Mouse (Mus musculus): ENCODE measurements around the gene Foxp1. TPM values are rescaled to one million over a fixed set of nuclear protein-coding genes. Genes with fewer than 3 reads are reported as not detected.

Gene Foxp1
- polyA plus RNA-seq, 1 experiment from 2014 or later = 110 TPM

DNA sequence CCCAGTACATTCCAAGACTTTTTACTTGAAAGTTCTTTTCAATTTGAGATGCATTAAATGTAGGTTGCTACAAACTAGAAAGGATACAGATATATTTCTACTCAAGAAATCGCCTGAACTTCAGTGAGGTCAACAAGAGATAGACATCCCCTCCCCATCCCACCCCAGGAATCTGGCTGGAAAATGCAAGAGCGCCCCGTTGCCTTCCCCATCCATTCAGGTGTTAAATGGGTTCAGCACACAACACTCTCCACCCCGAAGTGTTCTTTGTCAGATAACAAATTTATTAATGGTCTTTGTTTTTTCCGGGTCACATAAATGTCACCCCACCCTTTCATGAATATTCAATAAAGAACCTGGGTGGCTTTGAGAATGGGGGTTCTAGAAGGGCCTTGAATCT lies 493.1 kb downstream of the Foxp1 start:
- Histone ChIP-seq H3K4me3 (ENCODE audit: low read depth, low read length) (no peak overlapping the region), H3K4me1 (ENCODE audit: control insufficient read depth, insufficient read depth, low read length) (peaks cover 31% of the 10 kb centered on the region), H3K9me3 (replicated peaks; ENCODE audit: control insufficient read depth, low read length) (no peaks in the 10 kb centered on the region), H3K36me3 (ENCODE audit: control insufficient read depth, insufficient read depth, low read length) (no peaks in the 10 kb centered on the region), H3K9ac (ENCODE audit: low read depth, low read length) (no peak overlapping the region), H3K27ac (ENCODE audit: low read depth, low read length) (no peak overlapping the region), H3K27me3 (ENCODE audit: control insufficient read depth, insufficient read depth, low read length) (no peaks in the 10 kb centered on the region), H3K4me2 (no peak overlapping the region)
- ATAC-seq (replicated peaks; ENCODE audit: insufficient number of reproducible peaks, low FRiP score, low TSS enrichment) = no peak
- WGBS (ENCODE audit: insufficient replicate concordance) = 23% methylated on average over 5 of the region's 5 CpGs

DNA sequence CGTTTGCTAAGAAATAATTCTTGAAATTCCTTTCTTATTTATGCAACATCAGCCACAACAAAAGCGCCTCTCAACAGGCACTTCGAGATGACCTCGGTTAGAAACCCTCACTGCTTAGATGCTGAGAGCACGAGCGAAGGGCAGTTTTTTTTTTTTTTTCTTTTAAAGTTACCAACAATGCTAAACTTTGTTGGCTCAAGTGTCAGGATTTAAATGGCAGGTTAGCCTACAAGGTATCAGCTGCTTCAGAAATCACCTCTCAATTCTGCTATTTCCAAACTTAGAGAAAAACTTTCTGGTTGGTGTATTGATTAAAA lies 493.6 kb downstream of the Foxp1 start:
- no peaks in the 10 kb centered on the region for H3K36me3 ChIP-seq (ENCODE audit: control insufficient read depth, insufficient read depth, low read length)
- WGBS (ENCODE audit: insufficient replicate concordance) = 3% methylated on average over 6 of the region's 6 CpGs
- H3K27ac ChIP-seq (ENCODE audit: low read depth, low read length) = peak overlapping the region; percentile 97
- H3K4me1 ChIP-seq (ENCODE audit: control insufficient read depth, insufficient read depth, low read length) = peaks cover 36% of the 10 kb centered on the region
- H3K4me3 ChIP-seq (ENCODE audit: low read depth, low read length) = peak overlapping the region; percentile 86
- no peak for ATAC-seq (replicated peaks; ENCODE audit: insufficient number of reproducible peaks, low FRiP score, low TSS enrichment)
- no peaks in the 10 kb centered on the region for H3K27me3 ChIP-seq (ENCODE audit: control insufficient read depth, insufficient read depth, low read length)
- H3K9me3 ChIP-seq (replicated peaks; ENCODE audit: control insufficient read depth, low read length) = no peaks in the 10 kb centered on the region
- peak overlapping the region; percentile 71 for H3K4me2 ChIP-seq
- H3K9ac ChIP-seq (ENCODE audit: low read depth, low read length) = peak overlapping the region; percentile 97

DNA sequence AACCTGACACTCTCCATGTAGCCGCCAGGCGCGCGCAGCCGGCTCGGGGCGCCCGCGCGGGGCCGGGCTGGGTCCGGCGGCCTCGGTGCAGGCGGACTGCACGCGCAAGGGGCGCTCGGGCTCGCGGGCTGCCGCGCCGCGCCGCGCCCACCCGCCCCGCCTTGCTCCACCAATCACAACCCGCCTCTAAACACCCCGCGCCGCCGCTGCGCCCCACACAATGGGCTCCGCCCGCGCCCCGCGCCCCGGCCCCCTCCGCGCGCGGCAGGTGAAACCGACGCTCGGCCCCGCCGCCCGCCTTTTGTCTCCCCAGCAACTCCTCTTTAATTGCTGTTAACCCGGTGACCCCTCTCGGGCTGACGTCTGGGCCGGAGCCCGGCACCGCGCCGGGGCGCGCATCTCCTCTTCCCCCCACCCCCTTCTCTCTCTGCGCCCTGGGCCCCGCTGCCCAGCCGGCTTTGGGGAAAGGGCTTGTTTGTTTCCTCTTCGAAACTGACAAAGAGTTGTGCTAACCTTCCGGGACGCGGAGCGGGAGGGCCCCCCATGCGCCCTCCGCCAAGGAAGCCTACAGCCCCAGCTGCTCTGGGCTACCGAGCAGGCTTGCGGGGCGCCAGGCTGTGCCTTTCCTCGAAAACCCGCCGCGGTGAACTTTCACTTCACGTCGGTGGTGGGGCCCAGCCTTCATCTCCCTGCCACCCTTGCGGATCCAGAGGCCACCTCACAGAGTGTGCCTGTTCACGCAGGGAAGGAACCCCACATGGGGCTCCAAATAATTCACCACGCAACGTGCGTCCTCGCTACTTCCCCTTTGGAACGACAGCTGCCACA lies 494.1 kb downstream of the Foxp1 start:
- Histone ChIP-seq H3K27ac (ENCODE audit: low read depth, low read length) (peak overlapping the region; percentile 97), H3K36me3 (ENCODE audit: control insufficient read depth, insufficient read depth, low read length) (no peaks in the 10 kb centered on the region), H3K9ac (ENCODE audit: low read depth, low read length) (peak overlapping the region; percentile 97), H3K4me3 (ENCODE audit: low read depth, low read length) (peak overlapping the region; percentile 86), H3K4me2 (peak overlapping the region; percentile 71), H3K27me3 (ENCODE audit: control insufficient read depth, insufficient read depth, low read length) (no peaks in the 10 kb centered on the region), H3K4me1 (ENCODE audit: control insufficient read depth, insufficient read depth, low read length) (peaks cover 40% of the 10 kb centered on the region), H3K9me3 (replicated peaks; ENCODE audit: control insufficient read depth, low read length) (no peaks in the 10 kb centered on the region)
- ATAC-seq (replicated peaks; ENCODE audit: insufficient number of reproducible peaks, low FRiP score, low TSS enrichment) = peak; percentile 87
- WGBS (ENCODE audit: insufficient replicate concordance) = under 1% methylated on average over 33 of the region's 87 CpGs

DNA sequence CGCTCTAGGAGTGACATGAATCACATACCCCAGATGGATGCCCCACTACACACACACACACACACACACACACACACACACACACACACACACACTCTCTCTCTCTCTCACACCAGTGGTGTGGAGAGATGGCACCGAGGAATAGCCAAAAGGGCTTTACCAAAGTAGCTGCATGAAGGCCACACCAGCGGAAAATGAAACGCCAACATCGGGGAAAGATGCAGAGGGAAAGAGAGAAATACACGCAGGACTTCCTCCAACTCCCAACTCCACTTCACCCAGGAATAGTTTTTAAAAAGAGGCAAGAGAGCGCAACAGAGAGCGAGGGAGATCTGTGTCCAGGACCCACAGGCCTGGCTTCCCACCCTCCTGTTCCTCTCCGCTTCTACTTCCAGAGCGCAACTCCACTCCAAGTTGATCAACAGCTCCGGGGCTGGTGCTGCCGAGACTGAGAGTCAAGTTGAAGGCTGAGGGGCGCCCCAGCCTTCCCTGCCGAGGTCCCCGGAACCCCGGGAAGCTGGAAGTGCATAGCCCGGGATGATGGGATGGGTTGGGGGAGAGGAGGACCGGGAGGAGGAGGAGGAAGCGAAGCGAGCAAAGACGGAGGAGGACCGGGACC lies 494.9 kb downstream of the Foxp1 start:
- no peaks in the 10 kb centered on the region for H3K36me3 ChIP-seq (ENCODE audit: control insufficient read depth, insufficient read depth, low read length)
- H3K9ac ChIP-seq (ENCODE audit: low read depth, low read length) = peak overlapping the region; percentile 97
- H3K4me3 ChIP-seq (ENCODE audit: low read depth, low read length) = peak overlapping the region; percentile 86
- H3K27me3 ChIP-seq (ENCODE audit: control insufficient read depth, insufficient read depth, low read length) = no peaks in the 10 kb centered on the region
- peaks cover 36% of the 10 kb centered on the region for H3K4me1 ChIP-seq (ENCODE audit: control insufficient read depth, insufficient read depth, low read length)
- peak overlapping the region; percentile 97 for H3K27ac ChIP-seq (ENCODE audit: low read depth, low read length)
- ATAC-seq (replicated peaks; ENCODE audit: insufficient number of reproducible peaks, low FRiP score, low TSS enrichment) = no peak
- H3K4me2 ChIP-seq = peak overlapping the region; percentile 71
- H3K9me3 ChIP-seq (replicated peaks; ENCODE audit: control insufficient read depth, low read length) = no peaks in the 10 kb centered on the region
- WGBS (ENCODE audit: insufficient replicate concordance) = under 1% methylated on average over 18 of the region's 22 CpGs

DNA sequence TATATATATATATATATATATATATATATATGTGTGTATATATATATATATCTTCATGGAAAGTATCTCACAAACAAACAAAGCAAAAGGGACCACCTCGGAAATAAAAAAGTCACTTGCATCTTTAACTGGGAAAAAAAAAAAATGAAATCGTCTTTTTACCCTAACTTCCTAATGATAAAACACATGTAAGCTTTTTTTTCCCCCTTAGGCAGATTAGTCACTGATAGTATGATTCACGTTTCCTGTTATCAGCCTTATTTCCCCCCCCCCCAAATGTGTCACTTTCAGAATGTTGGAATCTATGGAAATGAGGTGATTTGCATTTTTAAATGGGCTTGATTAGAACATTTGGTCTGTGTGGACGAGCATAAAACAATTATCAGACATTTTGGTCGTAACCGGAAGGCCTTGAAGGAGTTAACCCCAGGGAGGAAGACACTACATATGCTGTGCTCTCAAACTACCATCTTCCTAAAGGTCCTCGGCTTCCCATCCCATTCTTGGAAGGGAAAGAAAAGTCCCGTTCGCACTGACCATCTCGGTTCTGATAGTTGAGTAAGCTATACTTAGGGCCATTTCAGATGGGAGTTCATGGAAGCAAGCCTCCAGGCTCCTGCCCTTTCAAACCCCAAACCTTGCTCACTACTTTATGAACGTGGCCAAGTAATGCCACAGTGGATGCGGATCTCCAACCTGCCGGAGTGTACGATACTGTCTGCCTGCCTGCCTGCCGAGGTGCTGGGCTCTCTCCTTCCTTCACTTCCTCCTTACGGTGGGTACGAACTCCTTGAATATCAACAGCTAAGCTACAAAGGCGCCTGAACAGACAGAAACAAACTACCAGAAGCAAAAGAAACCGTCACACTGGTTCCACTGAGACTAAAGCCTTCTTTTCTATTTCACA lies 495.6 kb downstream of the Foxp1 start:
- Histone ChIP-seq H3K4me3 (ENCODE audit: low read depth, low read length) (peak overlapping the region; percentile 86), H3K27me3 (ENCODE audit: control insufficient read depth, insufficient read depth, low read length) (no peaks in the 10 kb centered on the region), H3K4me2 (peak overlapping the region; percentile 71), H3K4me1 (ENCODE audit: control insufficient read depth, insufficient read depth, low read length) (peaks cover 36% of the 10 kb centered on the region), H3K9me3 (replicated peaks; ENCODE audit: control insufficient read depth, low read length) (no peaks in the 10 kb centered on the region), H3K9ac (ENCODE audit: low read depth, low read length) (peak overlapping the region; percentile 97), H3K27ac (ENCODE audit: low read depth, low read length) (peak overlapping the region; percentile 97), H3K36me3 (ENCODE audit: control insufficient read depth, insufficient read depth, low read length) (no peaks in the 10 kb centered on the region)
- WGBS (ENCODE audit: insufficient replicate concordance) = 4% methylated on average over 19 of the region's 19 CpGs
- ATAC-seq (replicated peaks; ENCODE audit: insufficient number of reproducible peaks, low FRiP score, low TSS enrichment) = no peak

DNA sequence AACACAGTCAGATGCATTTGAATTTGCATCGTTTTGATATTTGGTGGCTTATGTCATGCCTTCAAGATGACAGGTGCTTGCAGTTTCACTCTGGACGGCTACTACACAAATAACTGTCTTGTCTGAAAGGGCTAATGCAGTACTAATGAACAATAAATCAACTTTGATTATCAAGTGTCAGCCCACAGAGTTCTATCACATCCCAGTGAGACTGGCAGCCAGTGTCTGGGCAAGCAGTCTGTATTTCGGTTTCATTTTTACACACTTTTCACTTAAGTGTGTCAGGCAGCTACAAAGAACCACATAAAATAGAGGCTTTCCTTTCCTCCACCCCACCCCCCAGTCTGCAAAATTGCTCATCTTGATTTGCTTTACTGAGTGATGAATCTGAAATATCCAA lies 496.5 kb downstream of the Foxp1 start:
- Histone ChIP-seq H3K27me3 (ENCODE audit: control insufficient read depth, insufficient read depth, low read length) (no peaks in the 10 kb centered on the region), H3K4me3 (ENCODE audit: low read depth, low read length) (peak overlapping the region; percentile 36), H3K4me1 (ENCODE audit: control insufficient read depth, insufficient read depth, low read length) (peaks cover 38% of the 10 kb centered on the region), H3K27ac (ENCODE audit: low read depth, low read length) (peak overlapping the region; percentile 1; the same call in 1 of the 2 replicates), H3K9ac (ENCODE audit: low read depth, low read length) (peak overlapping the region; percentile 34; the same call in 1 of the 2 replicates), H3K36me3 (ENCODE audit: control insufficient read depth, insufficient read depth, low read length) (no peaks in the 10 kb centered on the region), H3K4me2 (peak overlapping the region; percentile 75), H3K9me3 (replicated peaks; ENCODE audit: control insufficient read depth, low read length) (no peaks in the 10 kb centered on the region)
- no peak for ATAC-seq (replicated peaks; ENCODE audit: insufficient number of reproducible peaks, low FRiP score, low TSS enrichment)
- WGBS (ENCODE audit: insufficient replicate concordance) = 37% methylated on average over 3 of the region's 3 CpGs

DNA sequence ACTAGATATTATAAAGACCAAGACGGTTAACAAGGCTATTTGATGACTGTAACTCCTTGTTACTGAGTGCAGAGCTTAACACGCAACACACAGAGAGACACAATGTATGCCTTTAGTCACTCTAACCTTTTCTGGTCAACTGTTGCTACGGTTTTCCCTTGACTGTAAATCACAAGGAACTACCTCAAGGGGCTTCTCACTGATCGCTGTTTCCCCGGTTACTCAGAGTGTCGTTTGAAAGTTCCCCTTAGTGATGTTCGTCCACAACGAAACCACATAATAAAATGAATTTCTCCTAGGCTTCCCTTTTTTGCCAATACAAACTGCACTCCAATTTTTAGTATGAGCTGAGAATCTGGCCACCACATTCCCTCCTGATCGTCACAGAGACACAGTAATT lies 497.9 kb downstream of the Foxp1 start:
- 0 out of 2 replicates have a peak overlapping the region, but pooled peaks have one; percentile 39 for H3K9ac ChIP-seq (ENCODE audit: low read depth, low read length)

More for the DNA sequence above, 497.9 kb downstream of the Foxp1 start:
- Histone ChIP-seq H3K4me2 (peak overlapping the region; percentile 75), H3K4me3 (ENCODE audit: low read depth, low read length) (peak overlapping the region; percentile 21; the same call in 1 of the 2 replicates), H3K27me3 (ENCODE audit: control insufficient read depth, insufficient read depth, low read length) (no peaks in the 10 kb centered on the region), H3K27ac (ENCODE audit: low read depth, low read length) (0 out of 2 replicates have a peak overlapping the region, but pooled peaks have one; percentile 22), H3K36me3 (ENCODE audit: control insufficient read depth, insufficient read depth, low read length) (no peaks in the 10 kb centered on the region), H3K4me1 (ENCODE audit: control insufficient read depth, insufficient read depth, low read length) (peaks cover 37% of the 10 kb centered on the region), H3K9me3 (replicated peaks; ENCODE audit: control insufficient read depth, low read length) (no peaks in the 10 kb centered on the region)
- ATAC-seq (replicated peaks; ENCODE audit: insufficient number of reproducible peaks, low FRiP score, low TSS enrichment) = no peak
- WGBS (ENCODE audit: insufficient replicate concordance) = 48% methylated on average over 9 of the region's 9 CpGs
